Mouse (Mus musculus) small intestine, adult 10 weeks (tissue): ENCODE data around the gene Mpig6b. TPM values are rescaled to one million over a fixed set of nuclear protein-coding genes. Genes with fewer than 3 reads are reported as not detected.

Source experiments
- polyA plus RNA-seq: library from polyadenylated mRNA; stranded (reverse); fragments of 350-450 nt; fragmentation: Illumina TruSeq; extraction: RNeasy Lipid Tissue Mini Kit (QIAGEN cat#74804); gene quantifications from one replicate; pipeline ENCODE4 v1.2.3, GENCODE M21; 2014; ENCODE audit warnings: low replicate concordance

The Mpig6b gene
- polyA plus RNA-seq, result 0.59 TPM

DNA sequence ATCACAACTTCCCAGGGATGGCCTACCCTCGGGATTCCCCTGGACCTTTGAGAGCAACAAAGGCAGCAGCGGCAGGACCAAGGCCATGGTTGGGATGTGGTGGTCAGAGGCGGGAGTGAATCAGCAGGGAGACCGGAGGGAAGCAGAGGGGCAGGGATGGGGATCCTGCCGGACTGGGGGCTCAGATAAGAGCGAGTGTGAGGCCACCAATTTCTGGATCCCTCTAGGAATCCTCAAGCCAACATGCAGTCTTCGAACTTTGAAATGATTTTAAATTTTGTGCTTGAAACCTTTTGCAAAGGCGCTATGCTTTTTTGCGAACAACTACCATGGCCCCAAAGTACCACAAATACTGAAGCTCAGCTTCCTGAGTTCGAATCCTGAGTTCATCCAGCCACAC, at the start of gene Mpig6b:
Mpig6b (minus strand) TSS at position 101 of the 400 bp plus-strand sequence.

DNA sequence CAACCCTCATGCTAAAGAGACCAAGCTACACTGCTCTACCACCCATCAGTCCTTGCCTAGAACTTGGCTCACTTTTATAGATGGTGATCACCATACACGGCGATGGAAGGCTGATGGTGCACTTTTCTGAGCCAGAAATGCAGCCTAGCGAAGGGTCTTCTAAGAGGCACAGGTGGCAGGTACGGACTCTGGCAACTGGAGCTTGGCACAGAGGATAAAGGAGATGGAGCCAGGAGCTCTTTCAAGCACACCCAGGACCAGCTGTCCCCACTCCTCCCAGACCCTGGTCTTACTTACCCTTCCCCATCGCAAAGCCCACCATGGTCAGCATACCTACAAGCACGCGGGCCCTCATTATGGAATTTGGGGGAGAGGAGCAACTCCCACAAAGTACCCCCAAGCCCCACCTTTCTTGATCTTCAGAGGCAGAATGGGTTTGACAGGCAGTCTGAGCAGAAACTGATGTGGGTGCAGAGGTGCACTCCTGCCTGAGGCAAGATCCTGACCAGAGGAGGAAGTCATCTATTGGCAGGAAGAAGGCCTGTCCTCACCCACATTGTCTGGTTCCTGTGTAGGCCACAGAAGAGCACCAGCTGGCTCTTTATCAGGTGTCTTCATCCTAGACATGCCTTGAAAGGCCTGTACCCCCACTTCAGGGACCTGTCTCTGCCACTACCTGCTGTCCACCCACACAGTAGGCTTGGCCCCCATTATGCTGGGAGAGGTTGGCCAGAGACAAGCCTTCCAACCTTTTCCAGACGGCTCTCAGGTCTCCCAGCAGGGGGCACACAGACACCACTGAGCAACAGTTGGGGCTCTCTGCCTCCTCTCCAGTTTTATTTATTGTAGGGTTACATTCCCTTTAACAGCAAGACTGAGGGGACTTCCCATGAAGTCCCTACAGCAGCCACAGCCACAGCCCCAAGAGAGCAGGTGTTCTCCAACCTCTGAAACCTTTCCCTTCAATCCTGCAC, 49.3 kb upstream of the Mpig6b start, which contains the start of gene Ly6g5b:
Ly6g5b (minus strand) TSS at position 383 of the 974 bp plus-strand sequence.

DNA sequence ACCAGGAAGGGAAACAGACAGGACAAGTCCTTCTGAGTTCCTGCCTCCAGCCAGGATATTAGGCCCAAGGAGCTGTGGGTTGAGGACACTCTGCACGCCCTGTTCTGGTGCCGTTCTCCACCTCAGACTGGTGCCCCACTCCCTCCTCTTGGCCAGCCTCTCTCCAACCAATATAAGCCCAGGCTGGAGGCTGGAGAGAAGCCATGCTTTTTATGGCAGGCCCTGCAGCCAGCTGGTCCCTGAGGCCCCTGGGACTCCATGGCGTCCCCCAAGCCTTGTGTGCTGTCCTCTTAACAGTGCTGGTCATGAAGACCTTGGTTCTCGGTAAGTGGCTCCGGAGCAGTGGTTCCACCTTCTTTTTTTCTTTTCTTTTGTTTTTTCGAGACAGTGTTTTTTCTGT, 42.1 kb upstream of the Mpig6b start, which contains the start of gene Ly6g5c:
Ly6g5c (plus strand) TSS at position 183 of the 400 bp plus-strand sequence.

GRCm38 (mm10) chr17:35088825-35089644, 23.1 kb upstream of the Mpig6b start, which contains the start of gene Abhd16a:
TSS of gene Abhd16a (plus strand) at chr17:35089263.

DNA sequence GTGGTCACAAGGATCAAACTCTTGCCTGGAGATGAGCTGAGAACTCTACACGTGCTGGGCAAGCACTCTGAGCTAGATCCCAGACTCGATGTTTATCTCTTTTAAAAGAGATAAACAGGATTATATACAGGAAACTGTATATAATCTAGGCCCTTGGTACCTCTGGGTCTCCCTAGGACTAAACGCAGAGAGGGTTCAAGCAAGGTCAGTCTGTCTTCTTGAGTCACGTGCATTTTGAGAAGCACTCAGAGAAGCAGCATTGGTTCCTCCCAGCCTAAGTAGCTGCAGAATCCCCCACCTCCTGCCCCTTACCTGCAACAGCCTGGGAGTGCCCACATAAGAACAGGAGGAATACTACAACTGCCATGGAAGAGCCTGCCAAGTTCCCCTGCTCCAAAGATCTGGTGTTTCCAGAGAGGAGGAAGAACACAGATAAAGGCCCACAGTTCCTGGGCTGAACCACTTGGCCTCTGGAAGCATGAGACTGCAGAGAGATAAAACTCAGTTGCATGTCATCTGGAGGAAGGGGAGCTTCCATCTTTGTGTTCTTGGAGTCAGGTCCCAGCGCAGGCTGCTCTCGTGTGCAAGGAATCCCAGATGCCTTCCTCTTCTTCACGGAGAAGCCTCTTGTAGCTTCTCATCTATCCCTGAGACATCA, 19.4 kb upstream of the Mpig6b start, which contains the start of gene Ly6g6f:
Ly6g6f (minus strand) TSS at position 403 of the 658 bp plus-strand sequence.

DNA sequence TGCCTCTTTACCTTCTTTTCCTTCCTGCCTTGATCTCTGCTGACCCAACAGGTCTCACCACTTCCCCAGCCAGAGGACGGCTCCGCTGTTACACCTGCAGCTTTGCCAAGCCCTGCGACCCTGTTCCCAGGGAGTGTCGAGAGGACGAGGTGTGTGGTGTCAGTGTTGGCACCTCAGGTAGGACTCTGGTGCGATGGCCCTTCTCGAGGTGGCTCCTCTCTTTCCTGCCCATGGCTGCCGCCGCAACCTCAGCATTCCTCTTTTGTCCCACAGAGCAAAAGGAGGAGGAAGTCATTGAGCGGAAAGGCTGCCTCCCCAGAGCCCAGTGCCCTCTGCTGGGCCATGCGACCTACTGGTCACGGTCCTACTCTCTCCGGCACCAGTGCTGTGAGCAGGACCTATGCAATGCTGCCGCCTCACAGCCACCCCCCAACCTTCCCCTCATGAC, 11.8 kb upstream of the Mpig6b start, which contains the start of gene Ly6g6d:
Ly6g6d (minus strand) TSS at position 280 of the 448 bp plus-strand sequence.

GRCm38 (mm10) chr17:35076507-35077176, 10.7 kb upstream of the Mpig6b start, which contains the start of gene Ly6g6e:
TSS of gene Ly6g6e (plus strand) at chr17:35076902.

GRCm38 (mm10) chr17:35064951-35065947, 735 bp downstream of the Mpig6b start, which contains the start of gene Ly6g6c:
TSS of gene Ly6g6c (plus strand) at chr17:35065388.

DNA sequence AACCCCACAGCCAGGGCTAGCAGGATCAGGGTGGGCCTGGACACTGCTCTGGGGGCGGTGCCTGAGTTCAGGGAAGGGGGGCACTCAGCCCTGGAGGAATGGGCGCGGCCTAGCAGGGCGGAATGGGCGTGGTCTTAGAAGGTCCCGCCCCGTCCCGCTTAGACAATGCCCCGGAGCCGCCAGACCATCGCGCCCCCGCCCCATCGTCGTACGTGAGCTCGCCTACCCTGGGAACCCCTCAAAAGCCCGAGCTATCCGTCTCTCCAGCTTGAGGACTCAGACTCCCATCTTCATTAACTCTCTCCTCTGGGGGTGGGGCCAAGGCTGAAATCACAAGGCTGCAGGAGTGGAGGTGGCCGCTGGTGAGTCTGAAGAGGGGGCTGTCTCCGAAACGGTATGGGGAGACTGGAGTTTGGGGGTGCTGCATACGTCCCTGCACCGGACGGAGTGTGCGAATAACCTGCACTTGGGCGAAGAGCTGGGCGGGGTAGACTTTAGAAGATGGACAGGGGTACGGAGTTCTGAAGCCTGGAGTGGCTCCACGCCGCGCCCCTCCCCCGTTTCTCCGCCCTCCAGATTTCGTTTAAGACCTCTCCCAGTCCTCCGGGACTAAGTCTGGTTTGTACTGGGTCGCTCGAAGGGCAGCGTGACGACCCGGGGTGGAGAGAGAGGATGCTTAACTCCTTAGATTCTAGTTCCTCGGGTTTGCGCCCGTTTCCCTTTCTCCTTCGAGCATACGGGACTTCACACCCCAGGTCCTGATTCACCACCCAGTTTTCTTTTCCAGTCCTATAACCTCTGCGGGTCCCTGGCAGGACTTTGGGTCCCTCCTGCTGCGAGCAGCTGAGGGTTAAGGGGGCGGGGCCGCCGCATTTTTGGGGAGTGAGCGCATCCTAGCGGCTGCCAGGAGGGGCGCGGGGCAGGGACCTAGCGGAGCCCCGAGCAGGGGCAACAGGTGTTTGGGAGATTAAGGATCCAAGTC, 6.8 kb downstream of the Mpig6b start, which contains the start of gene Ddah2:
Ddah2 (plus strand) TSS at position 125 of the 982 bp plus-strand sequence.

GRCm38 (mm10) chr17:35049561-35050016, 16.4 kb downstream of the Mpig6b start, which contains the start of gene Clic1:
TSS of gene Clic1 (plus strand) at chr17:35049966.

DNA sequence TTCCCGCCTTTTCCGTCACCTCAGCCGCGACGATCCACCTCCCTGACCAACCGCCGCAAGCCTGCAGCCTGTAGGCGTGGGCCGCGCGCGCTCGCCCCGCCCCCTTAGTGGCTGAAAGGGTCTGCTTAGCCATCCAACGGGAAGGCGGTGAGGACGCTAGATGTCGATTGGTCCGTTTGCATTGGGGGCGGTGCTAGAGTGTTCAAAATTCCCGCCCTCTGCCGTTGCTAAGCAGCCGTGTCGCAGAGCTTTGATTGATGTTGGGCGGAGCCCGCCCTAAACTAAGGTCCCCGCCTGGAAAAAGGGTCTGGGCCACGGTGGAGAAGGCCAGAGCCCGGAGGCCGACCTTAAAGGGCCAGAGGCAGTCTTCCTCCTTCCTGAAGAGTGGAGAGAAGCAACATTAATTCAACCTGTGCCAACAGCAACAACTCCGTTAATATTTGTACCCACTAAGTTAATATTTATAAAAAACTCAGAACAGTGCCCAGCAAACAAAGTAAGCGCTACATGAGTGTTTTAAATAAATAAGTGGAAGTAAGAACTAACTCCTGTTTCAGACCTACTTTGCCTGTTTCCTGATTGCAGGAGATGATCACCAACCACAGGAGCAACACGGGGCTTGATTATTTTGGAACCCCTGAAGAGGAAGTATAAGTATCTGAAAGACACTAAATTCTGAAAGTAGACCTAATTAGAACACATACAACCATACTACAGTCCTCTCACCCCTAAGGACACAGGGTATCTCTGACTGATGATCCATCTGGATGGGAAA, 19.1 kb downstream of the Mpig6b start, which contains the start of gene Msh5:
Msh5 (minus strand) TSS at position 65 of the 775 bp plus-strand sequence.

DNA sequence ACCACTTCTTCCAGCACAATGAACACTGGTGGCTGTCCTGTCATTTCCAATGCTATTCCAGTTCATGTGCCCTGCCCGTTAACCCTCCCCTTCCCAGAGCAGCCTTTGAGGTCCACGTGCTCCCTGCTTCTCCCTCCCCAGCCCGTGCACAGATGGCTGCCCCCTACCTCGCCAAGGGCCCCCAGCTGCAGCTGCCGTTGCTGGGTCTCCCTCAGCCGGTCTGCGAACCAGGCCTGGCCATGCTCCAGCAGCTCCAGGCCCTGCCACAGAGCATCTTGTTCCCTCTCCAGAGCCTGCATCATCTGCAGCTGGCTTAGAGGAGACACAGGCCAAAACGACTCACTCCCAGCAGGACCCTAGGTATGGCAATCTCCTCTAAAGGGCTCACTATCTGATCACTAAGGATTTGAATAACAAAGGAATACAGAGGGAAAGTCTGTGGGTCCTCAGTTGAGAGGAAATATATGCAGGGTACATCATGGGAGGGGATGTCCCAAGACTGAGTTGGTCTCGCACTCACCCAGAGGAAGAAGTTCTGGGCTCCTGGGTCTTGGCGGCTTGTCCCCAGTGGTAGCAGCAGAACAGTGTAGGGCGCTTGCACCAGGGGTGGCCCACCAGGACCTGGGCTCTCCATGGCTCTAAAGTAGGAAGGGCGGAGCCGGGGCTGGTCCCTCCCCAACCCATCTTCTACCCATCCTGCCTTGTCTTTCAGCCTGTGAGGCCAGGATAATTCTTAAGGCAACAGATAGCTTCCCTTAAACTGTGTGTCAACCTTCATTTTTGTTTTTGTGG, 38.5 kb downstream of the Mpig6b start, which contains the start of gene Sapcd1:
Sapcd1 (minus strand) TSS at position 740 of the 792 bp plus-strand sequence.

DNA sequence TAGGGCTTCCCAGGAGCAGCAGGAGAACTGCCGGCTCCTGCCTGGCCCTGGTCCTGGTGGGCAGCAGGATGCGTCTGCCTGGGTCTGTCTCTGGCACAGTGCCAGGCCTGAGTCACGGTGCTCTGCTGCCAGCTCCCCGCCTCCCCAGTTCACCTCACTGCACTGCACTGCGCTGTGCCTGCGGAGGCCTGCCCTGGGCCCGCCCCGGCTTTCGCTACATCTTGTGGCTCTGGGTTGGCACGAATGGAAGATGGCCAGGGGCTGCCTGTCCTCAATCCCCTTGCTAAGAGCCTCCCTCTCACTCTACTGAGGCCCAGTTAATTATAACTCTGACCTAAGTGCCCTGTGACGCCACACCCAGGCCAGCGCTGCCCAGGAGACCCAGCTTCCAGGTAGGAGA, 49.6 kb downstream of the Mpig6b start, which contains the start of gene Vwa7:
Vwa7 (plus strand) TSS at position 204 of the 400 bp plus-strand sequence.

